In genomic region chrX:93016391-93016790, GRCm38 (mm10) we compare ENCODE assay signal across 16 mouse cellular contexts.
DNase-seq lines count a peak whose midpoint lies in the region; ATAC-seq lines count a peak whose summit lies in the region.
"Had no signal": no experiment of that assay in that cellular context is flagged by ENCODE, and none has a peak within 500 bp of the region (broad histone marks: within the 10 kb centered on the region; RNA-seq: fewer than 3 reads in every experiment).

No protein-coding gene starts in this region.

- no peaks in the 10 kb centered on the region for H3K36me3 ChIP-seq in kidney, embryonic 14.5 days (ENCODE audit: control insufficient read depth, insufficient read depth, low read length)
- H3K36me3 ChIP-seq: embryonic facial prominence, embryonic 10.5 days; liver, embryonic 12.5 days; neural tube, embryonic 13.5 days had no signal

- H3K4me1 ChIP-seq in kidney, embryonic 14.5 days (ENCODE audit: control insufficient read depth, insufficient read depth, low read length): no peaks in the 10 kb centered on the region
- H3K4me1 ChIP-seq: embryonic facial prominence, embryonic 10.5 days; liver, embryonic 12.5 days; neural tube, embryonic 13.5 days had no signal

- H3K27me3 ChIP-seq in kidney, embryonic 14.5 days (ENCODE audit: control insufficient read depth, insufficient read depth, low read length): no peaks in the 10 kb centered on the region
- H3K27me3 ChIP-seq: liver, embryonic 12.5 days; neural tube, embryonic 13.5 days had no signal

- DNase-seq in kidney, adult 11 months: peak; percentile 18
- no peak for DNase-seq in kidney, adult 18-20 months
- DNase-seq in heart, postnatal 10 days: peak; percentile 33 to 35
- peak; percentile 22 for DNase-seq in lung, postnatal 10 days
- no peak for DNase-seq in gastrocnemius, adult 18-20 months (ENCODE audit: low spot score)
- no peak for DNase-seq in cerebellum, postnatal 36 days
- DNase-seq: adrenal gland, postnatal 10 days; B cell, adult 2 months; cerebellum, postnatal 14 days; gastrocnemius, postnatal 25 days; layer of hippocampus, adult 9-11 months; thymus, postnatal 14 days had no signal

- no peak overlapping the region for H3K9ac ChIP-seq in kidney, embryonic 14.5 days (ENCODE audit: low read depth, low read length)
- H3K9ac ChIP-seq: liver, embryonic 12.5 days; neural tube, embryonic 13.5 days had no signal

- WGBS in kidney, embryonic 14.5 days: 56% methylated on average over 3 of the region's 3 CpGs

- H3K4me3 ChIP-seq in kidney, embryonic 14.5 days (ENCODE audit: low read length): no peak overlapping the region
- H3K4me3 ChIP-seq: embryonic facial prominence, embryonic 10.5 days; liver, embryonic 12.5 days; neural tube, embryonic 13.5 days had no signal

- intact Hi-C loops in heart, postnatal 10 days (cut with DNase I): no loop called here

- ATAC-seq in kidney, embryonic 14.5 days (ENCODE audit: low FRiP score, low TSS enrichment): peak; percentile 89
- ATAC-seq: liver, embryonic 12.5 days had no signal

- H3K9me3 ChIP-seq in kidney, embryonic 14.5 days (ENCODE audit: control insufficient read depth, low read length): no peaks in the 10 kb centered on the region
- H3K9me3 ChIP-seq: embryonic facial prominence, embryonic 10.5 days; liver, embryonic 12.5 days; neural tube, embryonic 13.5 days had no signal

- H3K27ac ChIP-seq in kidney, embryonic 14.5 days (ENCODE audit: low read depth, low read length): no peak overlapping the region
- H3K27ac ChIP-seq: embryonic facial prominence, embryonic 10.5 days; liver, embryonic 12.5 days; neural tube, embryonic 13.5 days had no signal

- no peak overlapping the region for H3K4me2 ChIP-seq in kidney, embryonic 14.5 days (replicated peaks; ENCODE audit: low read depth, low read length)
- H3K4me2 ChIP-seq: liver, embryonic 12.5 days; neural tube, embryonic 13.5 days had no signal

Comparison
In these comparisons a context has a peak if more than half of its experiments do, and no peak if none do; other contexts are left out.
1. DNase-seq: peak in kidney, adult 11 months (single experiment), heart, postnatal 10 days (2 of 2) and lung, postnatal 10 days (single experiment); none in kidney, adult 18-20 months (single experiment), gastrocnemius, adult 18-20 months (single experiment) and cerebellum, postnatal 36 days (0 of 2).